Mouse (Mus musculus) stomach, embryonic 15.5 days (tissue): ENCODE results near the gene Lmna. TPM values are rescaled to one million over a fixed set of nuclear protein-coding genes. Genes with fewer than 3 reads are reported as not detected.

Experiments
- ATAC-seq: fragments of 200-750 bp; cut with Nextera tagmentation; 2 replicates; pipeline ENCODE4 v1.8.0; 2017; ENCODE audit warnings: low read depth, moderate number of reproducible peaks, moderate TSS enrichment; ENCODE audit not compliant: insufficient read depth, low FRiP score
- H3K27ac ChIP-seq: fragments of 300-500 bp; sonication (generic); 2 replicates; pipeline ENCODE4 v1.5.1; 2015; ENCODE audit warnings: mild to moderate bottlenecking, inconsistent platforms
- H3K27me3 ChIP-seq: fragments of 300-500 bp; sonication (generic); replicated peaks from 2 replicates; pipeline ENCODE4 v1.6.1; 2015; ENCODE audit warnings: inconsistent platforms
- H3K36me3 ChIP-seq: fragments of 300-500 bp; sonication (generic); 2 replicates; pipeline ENCODE4 v1.6.1; 2015; ENCODE audit warnings: inconsistent platforms
- H3K4me1 ChIP-seq: fragments of 300-500 bp; sonication (generic); 2 replicates; pipeline ENCODE4 v1.6.1; 2015; ENCODE audit warnings: inconsistent platforms
- H3K4me2 ChIP-seq: fragments of 300-500 bp; sonication (generic); 2 replicates; pipeline ENCODE4 v1.6.1; 2015; ENCODE audit warnings: mild to moderate bottlenecking, inconsistent platforms
- H3K4me3 ChIP-seq: fragments of 300-500 bp; sonication (generic); replicated peaks from 2 replicates; pipeline ENCODE4 v1.5.1; 2015; ENCODE audit warnings: inconsistent platforms
- H3K9ac ChIP-seq: fragments of 300-500 bp; sonication (generic); 2 replicates; pipeline ENCODE4 v1.6.1; 2015; ENCODE audit warnings: inconsistent platforms
- H3K9me3 ChIP-seq: fragments of 300-500 bp; sonication (generic); 2 replicates; pipeline ENCODE4 v1.6.1; 2016; ENCODE audit warnings: inconsistent platforms
- WGBS: fragments of 180-500 bp; shearing (Covaris S2); methylation state at CpG from one replicate; pipeline ENCODE4 v1.1.7; 2015; 5-methylcytosine and 5-hydroxymethylcytosine counted together
- polyA plus RNA-seq: library from polyadenylated mRNA; unstranded; fragments of >200 nt; fragmentation: Nextera tagmentation; extraction: Ambion mirVana; gene quantifications from 2 replicates; pipeline ENCODE4 v1.2.1, GENCODE M21; 2015

The Lmna gene
- polyA plus RNA-seq, 1 experiment from 2014 or later, result 214 TPM

- H3K27me3 ChIP-seq, result no peaks in the 10 kb centered on the region
- H3K4me1 ChIP-seq, result peaks cover 21% of the 10 kb centered on the region
- ATAC-seq, result 0 out of 2 replicates have a peak, but pooled peaks have one; percentile 23
- H3K4me2 ChIP-seq, result peak overlapping the region; percentile 43
- H3K9ac ChIP-seq, result no peak overlapping the region
- WGBS, result 72% methylated on average over 6 of the region's 6 CpGs
- H3K36me3 ChIP-seq, result no peaks in the 10 kb centered on the region
- H3K4me3 ChIP-seq, result peak overlapping the region; percentile 19
- H3K9me3 ChIP-seq, result no peaks in the 10 kb centered on the region
- H3K27ac ChIP-seq, result peak overlapping the region; percentile 31; the same call in 1 of the 2 replicates
Observed at GRCm38 (mm10) chr3:88546674-88547418, 37.1 kb upstream of the Lmna start.

DNA sequence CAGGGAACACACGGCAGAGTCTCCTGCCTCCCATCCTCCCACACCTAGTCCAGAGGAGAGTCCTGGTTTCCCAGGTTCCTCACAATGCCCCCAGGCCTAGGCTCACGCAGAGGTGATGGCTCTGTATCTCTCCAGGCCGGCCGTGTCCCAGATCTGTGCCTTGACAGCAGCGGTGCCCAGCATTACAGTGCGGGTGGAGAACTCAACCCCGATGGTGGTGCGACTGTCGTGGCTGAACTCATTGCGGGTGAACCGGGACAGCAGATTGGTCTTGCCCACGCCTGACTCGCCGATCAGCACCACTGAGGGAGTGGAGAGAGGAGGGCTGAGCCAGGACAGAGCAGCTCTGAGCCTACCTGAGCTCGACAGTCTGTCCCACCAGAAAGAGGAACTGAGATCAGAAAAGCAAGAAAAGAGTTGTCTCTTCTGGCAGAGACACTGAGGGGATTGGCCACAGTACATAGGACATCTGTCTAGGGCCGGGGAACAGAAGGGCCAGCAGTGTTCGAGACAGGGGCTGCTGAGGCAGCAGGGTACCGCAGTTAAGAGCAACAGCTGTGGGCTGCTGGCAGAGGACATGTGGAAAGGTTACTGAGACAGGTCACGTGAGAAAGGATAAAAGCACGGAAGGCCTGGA lies 35.3 kb upstream of the Lmna start:
- H3K9ac ChIP-seq, result no peak overlapping the region

DNA sequence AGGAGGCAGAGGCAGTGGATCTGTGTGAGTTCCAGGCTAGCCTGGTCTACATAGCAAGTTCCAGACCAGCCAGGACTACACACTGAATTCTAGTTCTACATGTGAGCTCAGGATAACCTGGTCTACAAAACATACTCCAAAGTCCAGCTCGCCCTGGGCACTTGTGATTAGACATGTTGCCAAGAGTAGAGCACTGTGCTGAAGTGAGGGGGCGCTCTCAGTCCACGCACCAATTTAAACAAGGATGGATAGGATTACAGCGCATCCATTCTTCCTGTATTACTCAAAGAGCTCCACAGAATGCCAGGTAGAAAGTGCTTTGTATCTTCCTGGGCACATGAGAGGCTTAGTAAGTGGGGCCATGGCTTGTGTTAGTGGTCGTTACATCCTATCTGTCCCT lies 34.8 kb upstream of the Lmna start:
- H3K9ac ChIP-seq, result no peak overlapping the region
- no peaks in the 10 kb centered on the region for H3K9me3 ChIP-seq
- no peak overlapping the region for H3K27ac ChIP-seq
- no peaks in the 10 kb centered on the region for H3K27me3 ChIP-seq
- peaks cover 17% of the 10 kb centered on the region; the same call in 1 of the 2 replicates for H3K4me1 ChIP-seq
- no peak overlapping the region for H3K4me2 ChIP-seq
- 35% methylated on average over 5 of the region's 5 CpGs for WGBS
- H3K36me3 ChIP-seq, result peaks cover 9% of the 10 kb centered on the region; the same call in 1 of the 2 replicates
- ATAC-seq, result no peak
- no peak overlapping the region for H3K4me3 ChIP-seq

More for the DNA sequence above, 35.3 kb upstream of the Lmna start:
- Histone ChIP-seq H3K27me3 (no peaks in the 10 kb centered on the region), H3K9me3 (no peaks in the 10 kb centered on the region), H3K4me2 (no peak overlapping the region), H3K36me3 (peaks cover 6% of the 10 kb centered on the region; the same call in 1 of the 2 replicates), H3K27ac (no peak overlapping the region), H3K4me1 (peaks cover 14% of the 10 kb centered on the region; the same call in 1 of the 2 replicates), H3K4me3 (no peak overlapping the region)
- no peak for ATAC-seq
- 57% methylated on average over 20 of the region's 20 CpGs for WGBS

DNA sequence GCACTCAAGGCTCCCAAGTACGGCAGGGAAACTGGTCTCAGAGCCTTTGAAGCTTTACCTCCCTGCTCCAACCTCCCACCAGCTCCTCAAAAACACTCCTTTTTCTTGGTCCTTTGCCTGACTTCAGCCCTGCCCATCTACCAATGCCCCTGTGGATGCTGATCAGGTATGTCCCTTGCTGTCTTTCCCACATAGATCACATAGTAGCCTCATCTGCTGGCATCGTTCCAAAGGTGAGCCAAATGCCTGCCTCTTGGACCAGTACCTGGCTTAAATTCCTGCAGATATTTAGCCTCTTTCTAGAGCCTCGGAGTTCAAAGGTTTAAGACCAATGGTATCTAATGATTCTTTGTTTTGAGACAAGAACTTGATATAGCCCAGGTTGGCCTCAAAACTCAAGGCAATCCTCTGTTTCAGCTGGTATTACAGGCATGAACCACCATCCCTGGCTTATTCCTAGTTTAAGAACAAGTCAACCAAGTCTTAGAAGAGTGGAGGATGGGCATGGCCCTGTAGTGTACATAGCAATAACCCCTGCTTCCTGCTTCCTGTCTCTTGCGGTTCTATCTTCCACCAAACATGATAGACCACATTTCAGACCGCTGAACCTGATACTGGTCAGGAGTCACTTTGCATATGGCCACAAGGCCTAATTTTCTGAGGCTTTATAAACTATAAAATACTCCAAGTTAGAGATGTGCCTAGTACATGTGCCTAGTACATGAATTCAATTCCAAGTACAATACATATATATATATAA lies 34.1 kb upstream of the Lmna start:
- peaks cover 21% of the 10 kb centered on the region; the same call in 1 of the 2 replicates for H3K4me1 ChIP-seq
- H3K27me3 ChIP-seq, result no peaks in the 10 kb centered on the region
- H3K36me3 ChIP-seq, result peaks cover 9% of the 10 kb centered on the region; the same call in 1 of the 2 replicates
- WGBS, result 59% methylated on average over 5 of the region's 5 CpGs
- ATAC-seq, result no peak
- no peak overlapping the region for H3K4me2 ChIP-seq
- H3K9me3 ChIP-seq, result no peaks in the 10 kb centered on the region
- H3K9ac ChIP-seq, result no peak overlapping the region
- H3K27ac ChIP-seq, result no peak overlapping the region
- H3K4me3 ChIP-seq, result no peak overlapping the region

GRCm38 (mm10) chr3:88543174-88543573 lies 33.4 kb upstream of the Lmna start:
- Histone ChIP-seq H3K27me3 (no peaks in the 10 kb centered on the region), H3K27ac (no peak overlapping the region), H3K9me3 (no peaks in the 10 kb centered on the region), H3K4me2 (no peak overlapping the region), H3K4me3 (no peak overlapping the region), H3K36me3 (peaks cover 15% of the 10 kb centered on the region), H3K4me1 (peaks cover 24% of the 10 kb centered on the region), H3K9ac (no peak overlapping the region)
- 76% methylated on average over 8 of the region's 8 CpGs for WGBS
- no peak for ATAC-seq

- ATAC-seq, result no peak
- 50% methylated on average over 4 of the region's 4 CpGs for WGBS
- H3K9me3 ChIP-seq, result no peaks in the 10 kb centered on the region
- H3K4me3 ChIP-seq, result no peak overlapping the region
- no peak overlapping the region for H3K27ac ChIP-seq
- peaks cover 21% of the 10 kb centered on the region for H3K36me3 ChIP-seq
- H3K4me1 ChIP-seq, result peaks cover 31% of the 10 kb centered on the region
- no peak overlapping the region for H3K9ac ChIP-seq
- H3K27me3 ChIP-seq, result no peaks in the 10 kb centered on the region
- H3K4me2 ChIP-seq, result no peak overlapping the region
Observed at GRCm38 (mm10) chr3:88542486-88542885, 32.7 kb upstream of the Lmna start.

DNA sequence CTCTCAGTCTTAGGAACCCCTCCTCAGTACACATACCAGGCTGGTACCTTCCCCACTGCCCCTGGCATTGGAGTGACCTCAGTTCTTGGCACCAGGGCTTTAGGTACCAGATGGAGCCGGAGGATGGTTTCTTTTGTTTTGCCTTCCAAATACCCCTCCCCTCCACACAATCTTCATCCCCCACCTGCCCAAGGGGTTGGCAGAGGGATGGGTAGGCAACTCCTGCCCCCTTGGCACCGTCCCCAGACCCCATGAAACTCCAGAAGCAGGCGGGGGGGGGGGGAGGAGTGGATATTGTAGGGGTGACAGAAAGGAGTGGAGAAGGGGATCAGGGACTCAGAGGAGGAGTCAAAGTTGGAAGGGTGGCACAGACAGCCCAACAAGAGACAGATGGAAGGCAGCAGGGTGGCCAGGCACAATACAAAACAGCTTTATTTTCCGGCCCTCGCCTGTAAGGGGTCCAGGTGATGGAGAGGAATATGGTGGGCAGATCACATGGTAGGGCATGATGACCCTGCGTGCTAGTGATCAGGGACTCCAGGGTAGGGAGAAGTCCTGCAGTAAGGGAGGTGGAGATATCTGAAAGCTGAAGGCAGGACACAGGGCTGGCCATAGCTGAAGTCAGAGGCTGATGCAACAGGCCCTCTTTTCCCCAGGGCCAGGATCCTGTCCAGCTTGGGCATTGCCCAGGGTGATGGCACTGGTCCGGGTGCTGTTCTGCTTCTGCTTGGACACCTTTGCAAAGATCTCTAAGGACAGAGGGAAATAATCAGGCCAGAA lies 32.1 kb upstream of the Lmna start:
- H3K9ac ChIP-seq, result no peak overlapping the region
- WGBS, result 68% methylated on average over 7 of the region's 7 CpGs
- H3K9me3 ChIP-seq, result no peaks in the 10 kb centered on the region
- no peak overlapping the region for H3K4me3 ChIP-seq
- H3K36me3 ChIP-seq, result peaks cover 26% of the 10 kb centered on the region
- peaks cover 34% of the 10 kb centered on the region for H3K4me1 ChIP-seq
- H3K4me2 ChIP-seq, result no peak overlapping the region
- ATAC-seq, result no peak
- H3K27me3 ChIP-seq, result no peaks in the 10 kb centered on the region
- no peak overlapping the region for H3K27ac ChIP-seq

DNA sequence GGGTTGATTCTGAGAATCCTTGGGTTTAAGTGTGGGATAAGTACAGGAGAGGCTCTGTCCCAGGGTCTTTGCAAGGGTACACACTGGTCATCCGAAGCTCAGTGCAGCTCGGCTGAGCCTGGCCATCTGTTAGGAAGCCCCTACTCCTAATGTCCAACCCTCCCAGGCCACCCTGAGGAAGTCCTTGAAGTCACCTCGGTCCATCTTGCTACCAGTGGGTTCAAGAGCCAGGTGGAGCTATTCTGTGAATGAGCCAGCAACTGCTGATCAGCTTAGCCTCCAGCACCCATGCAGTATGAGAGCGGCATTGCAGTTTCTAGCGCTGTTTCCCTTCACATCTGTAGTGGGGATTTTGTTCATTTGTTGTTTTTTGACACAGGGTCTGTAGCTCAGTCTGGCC lies 30.3 kb upstream of the Lmna start:
- Histone ChIP-seq H3K36me3 (peaks cover 26% of the 10 kb centered on the region), H3K9ac (no peak overlapping the region), H3K4me2 (no peak overlapping the region), H3K27me3 (no peaks in the 10 kb centered on the region), H3K4me1 (peaks cover 45% of the 10 kb centered on the region), H3K9me3 (no peaks in the 10 kb centered on the region), H3K27ac (no peak overlapping the region), H3K4me3 (no peak overlapping the region)
- ATAC-seq, result no peak
- 52% methylated on average over 5 of the region's 5 CpGs for WGBS

- ATAC-seq, result no peak
- no peak overlapping the region for H3K9ac ChIP-seq
Observed at GRCm38 (mm10) chr3:88539397-88539796, 29.6 kb upstream of the Lmna start.

DNA sequence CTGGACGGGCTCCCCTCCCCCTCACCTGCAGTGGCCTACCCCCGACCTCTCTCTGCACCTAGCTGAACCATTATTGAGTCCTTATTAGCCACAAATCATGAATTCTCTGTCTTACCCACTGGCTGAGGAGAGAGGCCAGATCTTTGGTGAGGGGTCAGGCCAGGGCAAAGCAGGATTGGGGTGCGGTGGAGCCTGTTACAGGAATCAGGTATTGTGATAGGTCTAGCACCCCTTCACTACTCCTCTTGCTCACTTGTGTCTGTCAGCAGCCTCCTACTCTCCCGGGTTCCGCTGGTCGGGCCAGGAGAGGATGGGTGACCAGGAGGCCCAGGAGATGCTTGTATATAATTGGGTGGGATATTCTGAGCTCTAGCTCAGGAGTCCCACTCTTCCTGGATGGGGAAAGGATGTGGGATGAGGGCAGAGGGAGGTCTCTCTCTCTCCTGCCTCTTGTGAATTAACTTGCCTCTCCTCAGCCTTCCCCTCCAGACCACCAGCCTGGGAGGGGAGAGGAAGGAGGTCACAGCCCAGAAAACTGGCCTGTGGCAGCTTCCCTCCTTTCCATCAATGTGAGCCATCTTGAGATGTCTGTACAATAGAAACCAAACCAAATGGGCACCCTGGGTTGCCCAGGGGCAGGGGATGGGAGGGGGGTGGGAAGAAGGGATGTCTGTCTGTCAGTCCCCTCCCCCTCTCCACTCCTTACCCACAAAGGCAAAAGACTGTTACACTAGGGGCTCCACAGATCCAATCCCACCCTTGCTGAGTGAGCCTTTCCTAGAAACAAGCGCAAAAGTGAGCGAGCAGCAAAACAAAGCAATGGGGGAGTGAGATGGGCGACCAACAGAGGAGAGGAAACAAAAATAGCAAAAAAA lies 28.8 kb upstream of the Lmna start:
- Histone ChIP-seq H3K4me2 (no peak overlapping the region), H3K9me3 (no peaks in the 10 kb centered on the region), H3K4me1 (peaks cover 61% of the 10 kb centered on the region), H3K27ac (no peak overlapping the region), H3K27me3 (no peaks in the 10 kb centered on the region), H3K36me3 (peaks cover 26% of the 10 kb centered on the region), H3K9ac (no peak overlapping the region), H3K4me3 (no peak overlapping the region)
- 46% methylated on average over 9 of the region's 9 CpGs for WGBS
- no peak for ATAC-seq

More at GRCm38 (mm10) chr3:88539397-88539796, 29.6 kb upstream of the Lmna start:
- Histone ChIP-seq H3K36me3 (peaks cover 26% of the 10 kb centered on the region), H3K4me2 (no peak overlapping the region), H3K27me3 (no peaks in the 10 kb centered on the region), H3K9me3 (no peaks in the 10 kb centered on the region), H3K4me1 (peaks cover 52% of the 10 kb centered on the region), H3K4me3 (no peak overlapping the region), H3K27ac (no peak overlapping the region)
- 33% methylated on average over 3 of the region's 3 CpGs for WGBS
